Mouse (Mus musculus) left cerebral cortex, adult 2 months (tissue): Measurements from ENCODE around the gene Tgfbi. TPM values are rescaled to one million over a fixed set of nuclear protein-coding genes. Genes with fewer than 3 reads are reported as not detected.
A peak's percentile ranks its signal among the peaks of the same experiment; 100 is the strongest.

ENCODE experiments used
- DNase-seq, 2 experiments: peaks; one replicate each; pipeline ENCODE4 v3.0.0; 2021 to 2022; ENCODE audit warnings: low spot score in 2 of 2, mixed read lengths in 1 of 2; ENCODE audit errors: extremely low spot score in 1 of 2
- H3K27ac ChIP-seq: fragments of 200-600 bp; 2 replicates; pipeline ENCODE4 v1.8.1; 2022
- H3K4me3 ChIP-seq: fragments of 200-600 bp; 2 replicates; pipeline ENCODE4 v1.8.1; 2022
- CTCF ChIP-seq: fragments of 200-600 bp; IDR thresholded peaks from 2 replicates; pipeline ENCODE4 v1.8.1; 2022; ENCODE audit warnings: antibody characterized with exemption, mild to moderate bottlenecking, moderate library complexity
- intact Hi-C: fragments of 180-260 bp; cut with DNase I; formaldehyde crosslinking; loops from one replicate; pipeline ENCODE4 v1.15.1; 2025
- total RNA-seq, 2 experiments: library from RNA; stranded (reverse); gene quantifications; 2 replicates each; pipeline ENCODE4 v1.2.3; 2021

Tgfbi gene
- total RNA-seq, 2 experiments from 2014 or later, result 3.8 to 5.1 TPM

DNA sequence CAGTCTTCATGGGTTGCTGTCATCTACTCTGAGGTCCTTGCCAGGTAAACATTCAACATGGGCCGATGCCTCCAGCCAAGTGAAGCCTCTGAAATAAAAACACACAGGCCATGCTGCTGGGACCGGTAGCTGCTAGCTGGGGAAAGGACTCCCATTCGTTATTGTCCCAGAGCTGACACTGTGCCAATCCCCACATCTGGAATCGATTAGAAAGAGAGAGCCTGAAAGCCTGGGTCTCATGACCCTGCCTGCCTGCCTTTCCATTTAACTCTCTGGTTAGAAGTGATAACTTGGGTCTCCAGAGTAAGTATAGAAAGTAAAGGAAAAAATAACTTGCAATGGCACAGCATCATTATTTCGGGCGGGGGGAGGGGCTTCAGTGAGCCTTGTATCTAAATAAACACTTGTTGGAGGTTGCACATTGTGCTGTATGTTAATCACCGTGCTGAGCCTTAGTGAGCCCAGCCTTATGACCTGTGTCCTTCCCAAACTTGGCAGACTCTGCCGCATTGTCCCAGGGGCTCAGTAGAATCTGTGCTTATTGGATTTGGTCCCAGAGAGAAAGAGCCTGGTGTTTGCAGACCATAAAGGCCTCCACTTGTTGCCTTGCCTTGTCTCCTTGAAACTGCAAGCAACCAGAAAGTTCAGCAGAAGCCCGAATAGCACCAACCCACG, 9.0 kb upstream of the Tgfbi start:
- Histone ChIP-seq H3K27ac (no peak overlapping the region), H3K4me3 (no peak overlapping the region)
- TF ChIP-seq CTCF, result no peak
- DNase-seq, result no peak
- intact Hi-C loops, result no loop called here

DNA sequence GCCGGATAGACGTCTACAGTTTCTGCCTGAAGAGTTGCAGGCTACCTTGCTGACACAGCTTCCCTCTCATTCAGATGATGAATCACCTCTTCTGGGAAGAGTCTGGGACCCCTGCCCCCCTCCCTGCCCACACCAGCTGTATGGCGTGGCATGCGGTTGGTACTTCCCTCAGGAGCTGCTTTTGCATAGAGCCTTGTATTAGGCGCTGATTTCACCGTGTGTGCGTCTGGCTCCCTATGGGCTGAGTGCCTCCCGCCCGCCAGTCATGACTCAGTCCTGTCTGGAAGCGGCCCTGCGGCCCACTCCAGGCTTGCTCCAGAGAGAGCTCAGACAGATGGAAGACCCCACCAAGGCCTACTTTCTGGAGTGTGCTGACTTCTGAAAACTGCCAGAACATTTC, 8.1 kb upstream of the Tgfbi start:
- H3K4me3 ChIP-seq, result no peak overlapping the region
- DNase-seq, result no peak
- intact Hi-C loops, result no loop called here
- TF ChIP-seq CTCF, result no peak
- H3K27ac ChIP-seq, result no peak overlapping the region; the same call in 1 of the 2 replicates

DNA sequence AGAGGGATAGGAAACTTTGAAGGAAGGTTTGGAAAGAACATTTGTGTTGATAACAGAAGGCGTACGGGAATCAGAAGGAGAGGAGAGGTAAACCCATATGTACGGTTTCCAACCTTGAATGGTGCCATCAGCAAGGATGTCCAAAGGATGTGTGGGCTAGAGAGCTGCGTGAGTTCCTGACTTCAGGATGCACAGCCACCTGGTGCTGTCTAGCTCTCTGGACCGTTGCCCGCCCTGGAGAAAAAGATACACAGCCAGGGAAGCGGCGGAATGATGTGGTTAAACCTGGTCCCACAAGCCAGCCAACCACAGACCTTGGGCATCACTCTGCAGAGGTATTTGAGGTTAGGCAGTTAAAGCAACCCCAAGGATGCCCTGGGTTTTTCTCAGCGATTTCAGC, 3.8 kb upstream of the Tgfbi start:
- DNase-seq, result no peak
- intact Hi-C loops, result no loop called here
- no peak overlapping the region for H3K27ac ChIP-seq
- no peak overlapping the region for H3K4me3 ChIP-seq
- TF ChIP-seq CTCF, result no peak

DNA sequence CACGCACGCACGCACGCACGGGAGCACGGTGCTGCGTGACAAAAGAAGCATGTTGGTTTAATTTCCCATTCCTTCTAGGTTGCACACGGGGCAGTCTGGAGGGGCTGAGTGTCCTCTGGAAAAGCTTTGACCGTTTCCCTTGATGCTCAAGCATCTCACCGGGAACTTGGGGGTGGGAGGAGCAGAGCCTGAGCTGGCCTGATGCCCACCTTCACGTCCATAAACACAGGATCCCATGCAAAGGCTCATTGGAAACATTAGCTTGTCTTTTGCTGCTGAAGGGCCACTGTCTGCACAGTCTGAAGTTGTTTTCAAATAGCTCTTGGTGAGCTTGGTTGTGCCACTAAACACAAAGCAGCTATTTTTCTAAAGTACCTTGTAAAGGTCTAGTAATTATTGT, 2.6 kb upstream of the Tgfbi start:
- no peak for DNase-seq
- Histone ChIP-seq H3K4me3 (no peak overlapping the region), H3K27ac (no peak overlapping the region)
- intact Hi-C loops, result no loop called here
- TF ChIP-seq CTCF, result no peak

DNA sequence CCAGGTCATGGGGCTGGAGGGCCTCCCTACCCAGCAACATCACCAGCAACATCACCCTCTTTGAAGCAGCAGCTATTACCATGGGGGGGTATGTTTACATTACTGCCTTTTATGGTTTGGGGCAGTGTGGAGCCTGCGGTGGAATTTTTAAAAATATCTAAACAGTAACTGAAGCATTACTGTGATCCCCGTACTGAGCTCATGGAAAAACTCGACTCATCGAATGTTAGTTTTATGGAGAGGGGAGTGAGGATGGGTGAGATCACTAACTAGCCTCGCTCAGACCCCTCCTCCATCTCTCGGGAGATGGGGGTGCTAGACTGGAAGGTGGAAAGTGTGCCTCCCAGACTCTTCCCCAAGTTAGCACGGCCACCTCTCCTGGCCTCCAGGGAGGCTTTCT, 2.1 kb upstream of the Tgfbi start:
- intact Hi-C loops, result no loop called here
- Histone ChIP-seq H3K27ac (no peak overlapping the region), H3K4me3 (no peak overlapping the region)
- no peak for DNase-seq
- TF ChIP-seq CTCF, result no peak

DNA sequence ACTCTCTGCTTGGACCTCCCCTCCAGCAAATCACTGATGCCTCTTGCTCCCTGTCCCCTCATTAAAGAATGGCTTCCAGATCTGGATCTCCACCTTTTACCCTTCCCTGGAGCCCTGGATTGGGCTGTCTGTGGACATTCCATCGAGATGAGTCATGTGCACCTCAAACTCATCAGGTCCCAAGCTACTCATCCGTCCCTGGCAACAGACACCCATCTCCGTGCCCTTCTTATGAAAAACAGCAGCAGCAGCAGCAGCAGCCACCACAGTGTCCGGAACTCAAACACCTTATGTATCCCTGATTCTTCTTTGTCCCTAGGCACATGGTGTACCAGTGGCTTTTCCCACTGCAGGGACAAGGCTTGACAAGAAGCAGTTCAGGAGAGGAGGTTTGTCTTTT, 1.5 kb upstream of the Tgfbi start:
- Histone ChIP-seq H3K27ac (no peak overlapping the region), H3K4me3 (no peak overlapping the region)
- DNase-seq, result no peak
- no peak for TF ChIP-seq CTCF
- intact Hi-C loops, result no loop called here

DNA sequence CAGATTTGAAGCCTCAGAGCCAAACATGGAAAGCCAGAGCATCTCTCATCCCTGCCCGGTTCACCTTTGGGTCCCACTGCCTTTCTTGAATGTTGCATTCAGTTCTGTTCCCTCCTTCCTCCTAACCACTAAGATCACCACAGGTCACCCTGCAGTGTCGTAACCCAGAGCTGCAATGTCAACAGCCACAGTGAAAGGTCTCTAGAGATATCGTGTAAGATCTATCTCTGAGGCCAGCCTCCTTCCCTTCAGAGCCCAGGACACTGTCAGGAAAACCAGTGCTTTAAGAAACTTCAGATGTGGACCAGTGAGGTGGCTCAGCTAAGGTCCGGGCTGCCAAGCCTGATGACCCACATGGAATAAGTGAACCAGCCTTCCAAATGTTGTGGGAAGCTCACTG, 1.8 kb downstream of the Tgfbi start:
- Histone ChIP-seq H3K27ac (no peak overlapping the region), H3K4me3 (no peak overlapping the region)
- intact Hi-C loops, result no loop called here
- TF ChIP-seq CTCF, result no peak
- no peak for DNase-seq

DNA sequence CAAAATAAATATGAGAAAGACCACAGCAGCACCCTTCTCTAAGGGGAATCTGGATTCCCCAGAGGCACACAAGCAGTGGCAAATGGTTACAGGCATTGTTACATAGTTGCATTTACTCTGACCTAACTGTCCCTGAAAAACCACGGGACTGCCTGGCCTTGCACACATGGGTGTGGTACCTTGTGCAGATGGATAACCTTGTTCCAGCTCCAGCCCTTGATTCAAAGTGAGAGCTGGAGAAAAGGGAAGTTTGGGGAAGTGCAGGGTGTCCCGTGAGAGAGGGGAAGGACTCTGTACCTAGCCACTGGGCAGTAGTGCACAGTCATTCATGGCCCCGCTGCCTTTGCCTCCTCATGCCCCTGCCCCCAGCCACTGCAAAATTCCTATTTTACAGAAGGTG, 2.4 kb downstream of the Tgfbi start:
- no peak for TF ChIP-seq CTCF
- Histone ChIP-seq H3K4me3 (no peak overlapping the region), H3K27ac (no peak overlapping the region)
- intact Hi-C loops, result no loop called here
- DNase-seq, result no peak

DNA sequence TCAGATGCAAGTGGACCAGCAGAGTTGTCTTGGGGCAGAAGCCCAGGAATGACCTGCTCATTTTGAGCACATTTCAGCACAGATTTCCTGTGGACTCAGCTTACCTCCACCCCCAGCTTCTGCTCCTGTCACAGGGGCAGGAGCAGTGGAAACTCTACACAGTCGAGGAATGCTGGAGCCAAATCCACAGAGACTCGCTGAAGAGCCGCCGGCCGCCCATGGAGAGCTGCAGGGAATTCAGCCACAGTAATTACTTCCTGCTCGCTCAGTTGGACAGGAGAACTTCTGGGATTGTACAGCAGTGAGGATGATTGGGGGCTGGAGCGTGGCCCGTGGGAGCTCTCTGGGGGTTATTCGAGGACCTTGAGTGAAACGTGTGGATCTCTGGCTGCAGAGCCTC, 3.0 kb downstream of the Tgfbi start:
- Histone ChIP-seq H3K4me3 (no peak overlapping the region), H3K27ac (no peak overlapping the region)
- intact Hi-C loops, result no loop called here
- TF ChIP-seq CTCF, result no peak
- DNase-seq, result no peak

DNA sequence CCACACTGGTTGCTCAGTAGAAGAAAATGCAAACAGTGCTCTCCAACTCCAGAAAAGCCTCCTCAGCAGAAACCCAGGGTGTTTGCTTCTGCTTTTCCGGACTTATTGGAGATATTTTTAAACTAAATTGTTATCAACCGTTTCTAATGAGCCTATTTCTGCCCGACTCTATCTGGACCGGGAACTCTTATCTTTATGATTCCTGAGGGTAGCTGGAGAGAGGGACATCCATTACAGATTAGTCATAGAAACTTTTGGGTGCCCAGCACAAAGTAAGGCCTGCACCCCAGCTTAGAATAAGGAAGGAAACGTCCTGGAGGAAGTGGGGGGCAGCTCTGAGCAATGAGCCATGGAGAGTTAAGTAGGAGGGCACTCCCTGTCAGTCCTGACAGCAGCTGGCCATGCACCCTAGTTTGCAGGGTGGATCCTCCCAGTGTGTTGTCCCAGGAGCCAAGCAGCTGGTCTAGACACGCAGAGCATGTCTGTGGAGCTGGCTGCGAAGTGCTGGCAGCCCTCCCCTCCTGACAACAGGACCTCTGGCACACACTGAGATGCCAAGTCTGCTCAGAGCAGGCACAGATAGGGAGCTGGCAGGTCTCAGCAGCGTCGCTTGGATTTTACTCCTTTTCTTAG, 4.2 kb downstream of the Tgfbi start:
- intact Hi-C loops, result no loop called here
- no peak for TF ChIP-seq CTCF
- Histone ChIP-seq H3K27ac (no peak overlapping the region), H3K4me3 (no peak overlapping the region)
- DNase-seq, result no peak

DNA sequence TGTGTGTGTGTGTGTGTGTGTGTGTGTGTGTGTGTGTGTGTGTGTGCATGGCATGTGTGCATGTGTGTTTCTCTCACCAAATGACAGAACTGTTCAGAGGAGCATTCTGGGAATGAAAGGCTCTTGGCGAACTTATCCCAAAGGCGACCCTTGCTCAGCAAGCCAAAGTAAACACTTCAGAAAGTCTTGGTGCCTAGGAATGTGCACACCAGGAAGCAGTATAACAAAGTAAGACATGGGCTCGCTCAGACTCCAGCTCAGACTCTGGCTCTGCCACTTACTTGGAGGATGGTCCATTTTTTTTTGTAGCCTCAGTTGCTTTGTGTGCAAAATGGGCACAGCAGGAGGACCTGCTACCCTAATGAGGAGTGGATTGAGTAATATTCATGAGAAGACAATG, 5.4 kb downstream of the Tgfbi start:
- TF ChIP-seq CTCF, result no peak

DNA sequence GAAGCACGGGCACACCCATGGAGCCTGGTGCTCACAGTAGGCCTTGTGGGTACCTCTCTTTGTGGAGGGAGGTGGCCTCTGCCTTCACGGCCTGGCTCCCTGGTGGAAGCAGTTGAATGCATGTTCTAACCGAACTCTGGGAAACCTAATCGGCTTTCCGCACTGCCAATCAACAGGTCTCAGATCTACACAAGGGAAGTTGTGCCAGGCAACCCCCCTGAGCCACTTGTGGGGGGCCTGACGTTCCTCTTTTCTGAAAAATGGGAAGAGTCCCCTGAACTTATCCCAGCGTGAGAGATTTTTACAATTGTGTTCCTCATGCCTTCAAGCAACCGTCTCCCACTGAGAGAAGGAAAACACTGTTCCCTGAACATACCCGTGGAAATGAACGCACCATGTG, 5.9 kb downstream of the Tgfbi start:
- Histone ChIP-seq H3K4me3 (no peak overlapping the region), H3K27ac (no peak overlapping the region)
- TF ChIP-seq CTCF, result no peak
- intact Hi-C loops, result loop anchor here (2.0 kb wide), 1 partner anchor 40 kb away; no protein-coding TSS in a partner anchor
- DNase-seq, result no peak

More for the DNA sequence above, 5.4 kb downstream of the Tgfbi start:
- no peak for DNase-seq
- H3K4me3 ChIP-seq, result no peak overlapping the region
- no peak overlapping the region for H3K27ac ChIP-seq
- intact Hi-C loops, result loop anchor here (2.0 kb wide), 1 partner anchor 40 kb away; no protein-coding TSS in a partner anchor

DNA sequence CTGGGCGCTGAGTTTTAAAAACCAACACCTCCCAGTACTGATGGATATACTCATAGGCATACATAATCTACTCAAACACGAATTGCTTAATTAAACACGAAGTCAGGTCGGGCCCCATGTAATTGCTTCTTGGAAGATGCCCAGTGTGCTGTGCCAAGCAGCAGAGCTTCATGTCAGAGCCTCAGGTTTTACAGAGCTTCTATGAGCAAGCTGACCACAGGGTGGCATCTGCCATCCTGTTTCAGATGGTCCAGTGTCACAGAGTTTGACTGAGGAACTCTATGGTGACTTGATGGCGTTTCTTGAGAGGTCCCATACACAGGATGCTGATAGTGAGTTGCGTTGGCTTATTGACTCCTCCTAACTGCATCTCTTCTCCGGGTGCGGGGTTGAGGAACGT, 6.5 kb downstream of the Tgfbi start:
- no peak for DNase-seq
- peak; percentile 29 for TF ChIP-seq CTCF
- H3K4me3 ChIP-seq, result no peak overlapping the region
- intact Hi-C loops, result loop anchor here (2.0 kb wide), 1 partner anchor 41 kb away; no protein-coding TSS in a partner anchor
- no peak overlapping the region for H3K27ac ChIP-seq
